Mouse (Mus musculus): ENCODE results near the gene Cd52.

The Cd52 gene

DNA sequence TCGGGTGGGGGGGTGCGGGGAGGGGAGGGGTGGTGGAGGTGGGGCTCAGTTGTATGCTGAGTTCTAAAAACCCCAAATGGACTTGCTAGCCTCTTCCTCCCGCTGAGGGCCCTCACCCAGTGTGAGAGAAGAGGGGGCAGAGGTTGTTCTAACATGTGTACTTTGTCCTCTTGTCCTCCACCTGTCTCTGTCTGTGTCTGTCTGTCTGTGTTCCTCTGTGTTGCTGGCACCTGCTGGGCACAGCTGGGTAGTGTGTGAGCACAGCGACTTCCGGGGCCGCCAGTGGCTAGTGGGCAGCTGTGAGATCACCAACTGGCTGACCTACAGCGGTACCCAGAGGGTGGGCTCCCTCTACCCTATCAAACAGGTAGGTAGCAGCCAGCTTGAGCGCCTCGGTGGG is 5.9 kb downstream of the Cd52 start:
- DNase-seq, result no peak

DNA sequence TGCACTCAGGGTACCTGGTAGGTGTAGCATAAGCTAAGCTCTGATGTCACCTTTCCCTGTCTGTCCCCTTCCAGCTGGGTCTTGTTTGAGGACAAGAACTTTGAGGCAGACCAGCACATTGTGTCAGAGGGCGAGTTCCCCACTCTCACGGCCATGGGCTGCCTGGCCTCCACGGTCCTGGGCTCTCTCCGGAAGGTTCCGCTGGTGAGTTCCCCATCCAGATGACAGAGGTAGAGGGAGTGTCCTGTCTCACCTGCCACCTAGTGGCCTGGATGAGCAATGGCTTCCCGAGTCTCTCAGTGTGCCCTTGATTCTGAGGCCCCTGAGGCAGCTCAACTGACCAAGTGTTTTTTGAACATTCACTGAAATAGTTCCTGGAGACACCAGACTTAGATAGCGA is 7.5 kb downstream of the Cd52 start:
- DNase-seq, result peak; percentile 69 to 70

DNA sequence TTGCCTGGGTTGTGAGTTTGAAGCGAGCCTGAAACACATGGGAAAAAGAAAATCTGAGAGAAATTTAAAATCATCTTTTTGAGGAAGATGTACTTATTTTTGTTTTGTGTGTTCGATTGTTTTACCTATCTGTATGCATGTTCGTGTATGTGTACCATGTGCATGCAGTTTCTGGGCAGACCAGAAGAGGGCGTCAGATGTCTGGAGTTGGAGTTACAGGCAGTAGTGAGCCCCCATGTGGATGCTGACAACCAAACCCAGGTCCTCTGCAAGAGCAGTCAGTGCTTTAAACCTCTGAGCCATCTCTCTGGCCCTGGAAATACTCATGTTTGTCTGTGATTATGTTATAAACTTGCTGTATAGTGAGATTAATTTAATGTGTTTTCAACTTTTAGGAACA is 9.9 kb downstream of the Cd52 start:
- DNase-seq, result no peak

DNA sequence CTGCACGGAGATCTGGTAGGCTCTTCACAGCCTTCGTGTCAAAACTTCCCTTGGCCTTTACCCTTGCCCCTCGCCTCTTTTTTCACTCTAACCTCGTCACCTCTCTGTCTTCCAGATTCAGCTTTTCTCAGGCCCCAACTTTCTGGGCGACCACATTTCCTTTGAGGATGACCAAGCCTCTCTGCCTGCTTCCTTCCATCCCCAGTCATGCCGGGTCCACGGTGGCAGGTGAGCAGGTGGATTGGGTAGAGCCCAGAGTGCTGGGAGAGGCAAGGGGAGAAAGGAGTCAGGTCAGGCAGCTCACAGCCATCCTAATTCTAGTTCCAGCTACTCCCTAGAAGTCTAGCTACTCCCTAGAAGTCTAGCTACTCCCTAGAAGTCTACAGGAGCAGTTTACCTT is 12.4 kb downstream of the Cd52 start:
- no peak for DNase-seq

DNA sequence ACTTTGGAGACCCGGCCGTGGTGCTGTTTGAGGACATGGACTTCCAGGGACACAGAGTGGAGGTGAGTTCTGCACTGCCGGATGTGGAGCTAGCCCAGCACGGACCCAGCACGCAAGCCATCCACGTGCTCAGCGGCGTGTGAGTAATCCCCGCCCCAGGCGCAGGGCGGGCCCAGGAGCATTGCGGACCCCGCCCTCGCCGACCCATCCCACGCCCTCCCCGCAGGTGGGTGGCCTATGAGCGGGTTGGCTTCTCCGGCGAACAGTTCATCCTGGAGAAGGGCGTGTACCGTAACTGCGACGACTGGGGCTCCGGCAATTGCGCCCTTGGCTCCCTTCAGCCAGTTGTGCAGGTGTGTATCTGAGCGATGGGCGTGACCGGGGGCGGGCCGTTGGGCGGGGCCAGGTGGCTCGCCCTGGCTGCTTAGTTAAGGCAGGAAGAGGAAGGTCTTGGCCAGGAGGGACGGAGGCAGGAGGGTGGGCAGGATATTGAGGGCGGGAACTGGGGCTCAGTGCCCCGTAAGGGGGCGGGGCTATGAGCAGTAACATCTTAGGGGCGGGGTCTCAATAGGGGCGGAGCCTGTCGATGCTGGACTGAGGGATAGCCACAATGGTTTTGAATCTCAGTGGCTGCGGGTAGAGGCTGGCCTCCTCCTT is 13.0 kb downstream of the Cd52 start:
- DNase-seq, result peak; percentile 96 to 98

DNA sequence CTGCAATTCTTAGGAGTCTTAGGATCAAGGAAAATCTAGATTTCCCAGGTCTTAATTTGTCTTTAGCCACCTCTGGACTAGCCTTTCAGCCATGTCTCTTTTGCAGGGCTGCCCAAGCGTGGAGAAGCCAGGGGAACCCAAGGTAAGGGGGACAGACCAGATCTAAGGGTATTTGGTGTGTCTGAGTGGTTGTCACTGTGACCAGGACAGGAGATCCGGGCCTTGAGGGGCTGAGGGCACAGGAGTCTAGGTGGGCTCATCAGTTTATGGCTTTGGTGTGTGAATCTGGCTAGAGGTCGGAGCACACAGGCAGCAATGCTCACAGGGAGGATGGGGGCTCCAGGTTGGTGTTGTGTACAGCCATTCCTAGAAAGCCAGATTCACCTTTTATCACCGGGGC is 14.2 kb downstream of the Cd52 start:
- DNase-seq, result no peak

DNA sequence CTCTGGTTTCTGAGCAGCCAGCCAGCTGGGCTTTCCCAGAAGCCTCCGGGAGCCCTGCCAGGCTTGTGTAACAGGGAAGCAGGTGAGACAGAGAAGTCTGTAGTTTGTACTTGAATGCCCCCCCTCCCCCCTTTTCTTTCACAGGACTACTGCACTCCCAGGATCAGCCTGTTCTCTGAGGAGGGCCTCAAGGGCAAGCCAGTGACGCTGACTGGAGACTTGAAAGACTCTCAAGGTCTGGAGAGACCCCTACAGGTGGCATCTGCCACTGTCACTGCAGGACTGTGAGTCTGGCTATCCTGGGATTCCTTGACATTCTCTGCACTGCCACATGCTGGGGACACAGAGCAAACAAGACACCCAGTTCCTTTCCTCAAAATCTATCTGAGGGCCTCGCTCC is 16.2 kb downstream of the Cd52 start:
- peak; percentile 51 to 61 for DNase-seq

DNA sequence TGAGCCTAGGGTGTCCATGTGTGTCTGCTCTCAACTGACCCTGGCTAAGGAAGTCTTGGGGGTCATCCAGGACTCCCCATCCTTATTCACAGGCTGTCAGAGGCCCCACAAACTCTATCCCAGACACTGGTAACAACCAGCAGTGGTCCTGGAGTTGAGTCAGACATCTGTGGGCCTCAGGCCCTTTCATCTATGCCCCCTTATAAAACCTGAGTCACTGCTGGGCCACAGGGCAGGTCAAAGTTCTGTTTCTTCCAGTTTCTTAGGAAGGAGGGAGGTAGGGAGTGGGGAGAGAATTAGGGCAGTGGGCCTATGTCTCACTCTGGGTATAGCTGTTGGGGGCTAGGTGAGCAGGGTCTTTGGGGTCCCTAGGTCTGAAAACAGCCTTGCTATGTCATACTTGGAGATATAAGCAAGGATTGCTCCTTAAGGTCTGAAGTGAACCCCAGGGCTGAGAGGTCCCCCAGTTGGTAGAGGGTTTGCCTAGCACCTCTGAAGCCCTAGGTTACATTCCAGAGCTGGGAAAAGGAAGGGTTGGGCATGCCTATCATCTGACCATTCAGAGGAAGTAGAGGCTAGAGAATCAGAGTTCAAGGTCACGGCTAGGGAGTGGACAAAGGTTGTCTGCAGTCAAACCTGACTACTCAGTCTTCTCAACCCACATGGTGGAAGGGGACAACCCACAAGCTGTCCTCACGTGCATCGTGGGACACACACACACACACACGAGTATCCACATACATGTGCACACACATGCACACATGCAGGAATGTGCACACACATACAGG is 25.9 kb downstream of the Cd52 start:
- DNase-seq, result no peak

DNA sequence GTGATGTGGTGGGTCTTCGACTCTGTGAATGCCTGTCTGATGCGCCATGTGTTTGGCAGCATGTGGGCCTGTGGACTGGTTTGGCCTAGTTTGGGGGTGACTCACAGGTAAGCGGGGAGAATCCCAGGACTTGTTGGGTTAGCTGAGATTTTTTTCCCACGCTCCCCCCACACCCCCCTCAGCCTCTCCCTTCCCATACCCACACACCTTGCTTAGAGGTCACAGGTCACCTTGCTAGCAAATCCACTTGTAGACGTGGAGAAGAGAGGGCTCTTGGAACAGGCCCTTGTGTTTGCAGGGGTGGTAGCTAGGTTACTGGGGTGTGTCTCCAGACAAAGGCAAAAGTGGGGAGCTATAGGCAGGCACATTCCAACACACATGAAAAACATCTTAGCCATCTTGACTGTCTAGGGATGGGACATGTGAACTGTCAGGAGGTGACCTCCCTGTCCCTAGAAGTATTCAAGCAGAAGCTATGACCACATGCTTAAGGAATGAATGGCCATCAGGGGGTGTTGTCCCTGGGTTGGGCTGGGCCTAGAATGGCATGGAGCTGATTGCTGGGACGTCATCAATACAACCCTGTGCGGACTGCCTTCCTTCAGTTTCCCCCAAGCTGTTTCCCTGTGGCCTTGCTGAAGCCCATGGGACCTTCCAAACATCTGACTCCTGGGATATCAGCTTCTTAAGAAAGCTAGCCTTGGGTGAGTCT is 26.9 kb downstream of the Cd52 start:
- no peak for DNase-seq

DNA sequence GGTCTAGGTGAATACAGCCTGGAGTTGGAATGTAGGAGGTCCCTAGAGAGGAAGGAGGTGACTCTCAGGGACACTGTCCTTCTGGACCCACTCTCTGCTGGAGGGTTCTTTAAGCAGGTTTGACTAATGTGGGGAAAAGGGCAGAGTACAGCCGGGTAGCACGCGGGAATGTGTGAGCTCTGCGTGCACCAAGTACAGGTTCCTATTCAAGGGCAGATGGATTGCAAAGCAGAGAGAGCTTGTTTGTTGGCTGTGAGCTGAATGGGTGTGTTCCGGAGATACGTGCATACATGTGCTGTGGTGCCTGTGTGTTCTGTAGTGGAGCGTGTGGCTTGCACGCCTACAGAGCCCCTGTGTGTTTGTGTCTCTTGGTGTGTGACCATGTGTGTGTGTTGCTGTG is 27.5 kb downstream of the Cd52 start:
- DNase-seq, result no peak

DNA sequence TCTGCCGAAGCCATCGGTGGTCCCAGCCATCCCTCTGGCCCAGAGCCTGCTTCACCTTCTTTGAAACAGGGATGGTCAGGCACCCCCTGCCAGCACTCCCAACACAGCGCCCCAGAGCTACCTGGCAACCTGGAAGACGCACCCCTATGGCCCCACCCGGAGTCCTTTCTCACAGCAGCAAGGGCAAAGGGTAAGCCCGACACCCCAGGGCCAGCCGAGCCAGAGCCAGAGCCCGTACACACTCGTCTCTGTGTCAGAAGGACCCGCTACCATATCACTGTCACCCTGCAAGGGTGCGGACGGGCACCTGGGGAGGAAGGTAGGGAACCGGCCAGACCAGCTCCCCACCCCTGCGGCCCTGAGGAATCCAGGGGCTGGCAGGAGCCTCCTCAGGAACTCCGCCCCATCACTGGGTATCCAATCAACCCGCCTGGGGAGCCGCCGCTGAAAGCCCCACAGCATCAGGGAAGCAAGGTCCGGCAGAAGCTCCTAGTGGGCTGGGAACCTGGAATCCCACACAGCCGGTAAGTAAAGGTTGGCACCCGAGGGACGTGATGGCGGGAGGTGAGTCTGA is 29.4 kb downstream of the Cd52 start:
- no peak for DNase-seq

DNA sequence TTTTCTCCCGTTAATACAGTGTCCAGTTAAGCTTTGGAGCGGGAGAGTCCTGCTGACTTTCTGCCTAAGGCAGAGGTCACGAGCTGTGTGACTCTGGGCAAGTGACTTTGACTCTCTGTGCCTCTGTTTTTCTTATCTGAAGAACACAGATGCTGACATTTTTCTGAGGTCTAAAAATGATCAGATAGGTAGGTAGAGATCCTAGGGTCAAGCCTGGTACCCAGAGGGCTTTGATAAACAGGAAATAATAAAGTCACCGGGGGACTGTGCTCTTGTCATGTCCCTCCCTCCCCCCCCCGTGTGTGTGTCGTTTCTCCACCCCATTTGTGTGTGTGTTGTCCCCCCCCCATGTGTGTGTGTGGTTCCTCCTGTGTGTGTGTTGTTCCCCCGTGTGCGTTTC is 32.3 kb downstream of the Cd52 start:
- DNase-seq, result no peak

DNA sequence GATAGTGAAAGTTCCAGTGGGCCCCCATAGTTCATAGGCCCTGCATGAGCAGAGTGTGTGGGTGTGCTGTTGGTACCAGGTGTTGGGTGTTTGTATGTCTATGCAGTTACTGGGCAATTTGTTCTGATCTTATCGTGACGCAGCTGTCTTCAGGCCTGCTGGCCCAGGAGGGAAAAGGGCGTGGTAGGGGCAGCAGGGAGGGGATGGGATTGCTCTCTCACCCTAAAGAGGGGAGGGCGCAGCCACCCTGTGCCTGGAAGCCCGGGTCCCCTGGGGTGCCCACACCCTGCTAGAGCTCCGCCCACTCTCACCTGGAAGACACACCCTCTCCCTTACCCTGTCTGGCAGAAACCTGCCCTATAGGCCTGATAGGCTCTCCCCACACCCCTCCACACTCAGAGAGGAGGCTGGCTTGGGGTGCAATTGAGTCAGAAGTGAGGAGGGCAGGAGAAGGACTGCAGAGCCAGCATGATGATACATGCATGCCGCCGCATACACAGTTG is 32.9 kb downstream of the Cd52 start:
- DNase-seq, result no peak

DNA sequence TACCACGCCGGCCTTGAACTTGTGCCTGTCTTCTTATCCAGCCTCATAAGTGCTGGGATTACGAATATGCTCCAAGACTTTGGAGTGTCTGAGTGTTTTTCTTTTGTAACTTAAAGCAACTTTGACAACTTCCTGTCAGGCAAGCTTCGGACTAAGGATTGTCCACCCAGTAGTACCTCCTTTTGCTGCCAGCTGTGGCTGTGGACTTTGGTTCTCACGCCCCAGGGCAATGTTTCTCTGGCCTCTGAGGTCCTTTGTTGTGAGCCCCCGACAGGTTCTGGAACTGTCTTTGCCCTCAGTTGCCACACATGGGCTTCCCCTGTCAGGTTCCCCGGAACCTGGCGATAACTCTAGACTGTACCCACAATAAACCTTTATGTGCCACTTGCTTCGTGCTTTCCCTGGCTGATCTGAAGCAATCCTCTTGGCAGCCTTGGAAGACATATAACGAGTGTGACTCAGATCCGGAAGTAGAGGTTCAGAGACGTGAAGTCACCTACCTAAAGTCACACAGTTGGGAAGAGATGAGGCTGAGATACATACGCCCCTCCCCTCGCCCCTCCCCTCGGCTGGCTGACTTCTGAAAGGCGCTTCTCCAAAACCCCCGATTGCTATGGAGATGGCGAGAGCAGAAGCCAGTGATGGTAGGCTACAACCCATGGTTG is 33.6 kb downstream of the Cd52 start:
- DNase-seq, result no peak

DNA sequence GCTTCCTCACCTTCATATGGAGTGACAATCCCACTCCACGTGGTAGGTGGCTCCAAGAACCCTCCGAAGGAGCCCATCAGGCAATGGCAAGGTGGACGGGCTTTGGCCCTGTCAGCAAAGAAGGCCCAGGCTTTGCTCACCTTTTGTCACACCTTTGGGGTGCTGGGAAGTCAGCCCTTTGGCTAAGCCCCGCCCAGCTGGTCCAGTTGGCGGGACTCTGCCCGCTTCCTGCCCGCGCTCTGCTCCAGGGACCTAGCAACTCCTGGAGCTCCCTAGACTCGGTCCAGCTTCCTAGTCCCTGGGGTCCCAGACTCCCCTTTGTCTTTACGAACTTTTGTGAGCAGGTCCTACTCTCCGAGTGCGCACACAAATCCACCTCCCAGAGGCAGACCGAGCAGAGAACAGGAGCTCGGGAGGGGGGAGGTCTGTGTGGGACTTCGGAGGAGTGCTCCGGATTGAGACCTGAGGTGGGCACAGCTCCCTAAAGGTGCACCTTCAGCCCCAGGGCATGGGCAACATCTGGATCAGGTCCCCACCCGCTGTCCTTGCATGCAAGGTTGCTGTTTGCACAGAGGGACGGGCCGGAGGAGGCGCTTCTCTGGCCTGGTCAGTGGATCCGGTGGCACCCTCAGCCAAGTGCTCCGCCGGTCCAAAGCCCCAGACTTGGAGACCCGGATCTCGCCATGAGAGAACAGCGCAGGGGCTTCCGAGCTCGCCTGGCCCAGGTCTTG is 34.6 kb downstream of the Cd52 start, which contains the start of gene Crybg2:
Gene Crybg2 (plus strand): TSS at position 681 of the 731 bp plus-strand sequence.
- no peak for DNase-seq

DNA sequence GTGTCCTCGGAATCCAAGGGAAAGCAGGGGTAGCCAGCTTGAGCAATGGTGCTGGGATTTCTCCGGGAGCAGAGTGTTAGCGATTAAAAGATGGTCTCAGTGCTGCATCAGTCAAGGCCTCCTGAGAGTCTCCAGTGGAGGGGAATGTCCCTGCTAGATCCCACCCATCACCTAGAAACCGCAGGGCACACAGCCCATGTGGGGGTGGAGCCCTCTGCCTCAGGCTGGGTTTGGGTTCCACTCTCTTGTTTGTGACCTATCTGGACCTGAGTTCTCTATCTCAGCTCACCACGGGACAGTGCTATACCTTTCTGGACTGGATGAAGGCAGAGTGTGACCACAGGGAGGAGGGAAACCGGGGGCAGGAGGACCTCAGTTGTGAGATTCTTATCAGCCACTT is 36.0 kb downstream of the Cd52 start:
- DNase-seq, result no peak

DNA sequence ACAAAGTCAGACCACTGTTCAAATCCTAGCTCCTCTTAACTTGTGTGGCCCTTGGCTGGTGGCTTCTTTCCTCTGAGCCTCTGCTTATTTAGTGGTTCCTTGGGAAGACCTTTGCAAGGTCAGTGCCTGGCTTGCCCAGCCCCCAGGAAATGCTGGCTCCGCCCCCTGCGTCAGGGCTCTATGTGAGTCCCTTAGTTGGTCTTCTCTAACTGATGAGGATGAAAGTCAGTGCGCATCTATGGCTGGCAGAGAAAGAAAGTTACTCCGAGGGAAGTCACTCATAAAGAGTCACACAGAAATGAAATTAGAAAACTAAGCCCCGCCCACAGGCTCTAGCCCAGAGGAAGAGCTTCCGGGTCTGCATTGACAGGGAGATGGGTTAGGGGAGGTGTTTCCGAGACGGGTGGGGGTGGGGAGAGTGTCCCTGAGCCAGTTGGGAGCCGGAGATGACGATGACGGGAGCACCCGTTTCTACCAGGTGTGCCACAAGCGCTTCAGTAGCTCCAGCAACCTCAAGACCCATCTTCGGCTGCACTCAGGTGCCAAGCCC is 36.6 kb downstream of the Cd52 start:
- no peak for DNase-seq

DNA sequence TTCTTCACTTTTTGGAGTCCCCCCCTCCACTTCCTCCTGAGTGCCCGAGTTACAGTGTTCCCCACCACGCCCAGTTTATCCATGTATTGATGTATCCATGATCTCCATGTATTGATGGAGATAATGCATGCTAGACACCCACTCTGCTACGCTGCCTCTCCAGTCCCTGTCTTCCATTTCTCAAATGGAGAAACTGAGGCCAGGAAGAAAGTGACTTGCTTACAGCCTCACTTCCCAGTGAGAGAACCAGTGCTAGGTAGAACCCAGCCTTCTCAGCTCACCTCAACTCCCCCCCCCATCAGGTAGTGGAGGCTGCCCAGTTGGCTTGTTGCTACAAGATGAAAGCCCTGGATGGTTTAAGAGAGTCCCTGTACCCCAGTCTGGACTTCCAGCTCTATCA is 41.3 kb downstream of the Cd52 start, which contains the start of gene Zfp683:
Gene Zfp683 (plus strand): TSS at position 301 of the 400 bp plus-strand sequence.
- DNase-seq, result no peak

DNA sequence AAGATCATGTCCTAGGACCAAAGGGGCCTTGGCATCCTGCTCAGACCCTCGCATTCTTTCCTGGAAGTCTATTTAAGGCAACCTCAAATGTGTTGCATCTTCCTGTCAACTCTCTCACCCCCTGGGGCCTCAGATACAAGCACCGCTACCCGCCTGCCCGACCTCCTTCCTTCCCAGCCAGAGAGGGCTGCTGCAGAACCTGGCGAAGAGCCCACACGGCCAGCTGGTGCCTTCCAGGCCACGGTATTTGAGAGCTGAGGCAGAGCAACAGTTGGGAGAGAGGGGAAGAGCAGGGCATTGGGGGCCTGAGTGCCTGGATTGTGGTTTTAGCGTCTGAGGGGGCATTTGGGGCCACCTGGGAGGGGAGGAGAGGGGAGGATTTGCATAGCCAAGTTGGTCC is 42.3 kb downstream of the Cd52 start:
- DNase-seq, result no peak

DNA sequence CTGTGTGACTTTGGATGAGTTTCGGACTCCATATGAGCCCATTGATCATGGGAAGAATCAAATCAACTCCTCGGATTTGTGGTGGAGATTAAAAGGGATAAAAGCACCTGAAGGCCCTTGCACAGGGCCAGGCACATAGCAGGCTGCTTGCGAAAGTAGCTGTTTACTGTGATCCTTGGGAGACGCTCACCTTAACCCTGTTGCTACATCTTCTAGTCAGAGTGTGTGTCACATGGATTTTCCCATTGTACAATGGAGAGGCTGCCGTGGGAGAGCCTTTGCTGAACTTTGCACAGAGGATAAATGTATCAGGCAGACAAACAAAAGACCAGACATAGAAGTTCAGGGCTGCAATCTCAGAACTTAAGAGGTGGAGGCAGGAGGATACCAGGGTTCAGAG is 43.0 kb downstream of the Cd52 start:
- no peak for DNase-seq

DNA sequence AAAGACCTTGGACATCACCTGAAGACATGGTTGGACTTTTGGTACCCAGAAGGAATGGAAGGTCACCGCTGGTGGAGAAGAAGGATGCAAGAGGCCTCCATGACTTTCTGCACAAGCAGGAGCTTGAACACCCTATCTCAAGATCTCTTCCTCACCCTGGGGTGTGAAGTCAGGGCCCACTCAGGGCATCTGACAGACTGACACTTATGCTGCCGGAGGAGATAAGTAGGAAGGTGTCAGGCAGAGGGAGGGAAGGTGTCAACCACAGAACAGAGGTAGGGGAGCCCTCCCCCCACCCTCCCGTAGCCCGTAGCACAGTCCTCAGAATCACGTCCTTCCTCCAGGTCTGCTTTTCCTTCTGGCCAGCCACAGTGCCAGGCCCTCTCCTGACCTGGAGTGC is 47.2 kb downstream of the Cd52 start:
- no peak for DNase-seq

DNA sequence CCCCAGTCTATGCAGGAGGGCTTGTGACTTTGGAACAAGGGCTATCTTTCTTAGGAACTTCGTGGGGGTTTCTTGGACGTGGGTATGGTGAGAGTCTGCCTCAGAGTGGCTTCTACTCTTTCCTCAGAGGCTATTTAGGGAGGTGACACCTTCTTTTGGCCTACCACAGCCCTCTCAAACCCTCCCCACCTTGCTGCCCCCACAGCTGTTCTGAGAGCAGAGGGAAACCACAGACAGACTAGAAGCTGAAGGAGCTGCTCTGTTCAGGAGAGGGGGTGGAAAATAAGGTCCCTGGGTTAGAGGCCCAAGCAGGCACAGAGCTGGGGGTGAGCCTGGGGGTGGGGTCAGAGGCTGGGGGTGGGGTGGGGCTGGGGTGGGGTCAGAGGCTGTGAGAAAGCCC is 51.8 kb downstream of the Cd52 start:
- no peak for DNase-seq

Measured in B cell, adult 2 months (primary cell).